Mouse (Mus musculus): Measurements from ENCODE around the gene Kif22. TPM values are rescaled to one million over a fixed set of nuclear protein-coding genes. Genes with fewer than 3 reads are reported as not detected.
"Not testable (repeated sequence)": the region's sequence is repeated elsewhere in the genome, so short reads cannot be mapped to it uniquely, and the experiment has no call there.

Kif22 gene
- 1.4 and 2.1 TPM in 2 replicates for total RNA-seq (2017)

DNA sequence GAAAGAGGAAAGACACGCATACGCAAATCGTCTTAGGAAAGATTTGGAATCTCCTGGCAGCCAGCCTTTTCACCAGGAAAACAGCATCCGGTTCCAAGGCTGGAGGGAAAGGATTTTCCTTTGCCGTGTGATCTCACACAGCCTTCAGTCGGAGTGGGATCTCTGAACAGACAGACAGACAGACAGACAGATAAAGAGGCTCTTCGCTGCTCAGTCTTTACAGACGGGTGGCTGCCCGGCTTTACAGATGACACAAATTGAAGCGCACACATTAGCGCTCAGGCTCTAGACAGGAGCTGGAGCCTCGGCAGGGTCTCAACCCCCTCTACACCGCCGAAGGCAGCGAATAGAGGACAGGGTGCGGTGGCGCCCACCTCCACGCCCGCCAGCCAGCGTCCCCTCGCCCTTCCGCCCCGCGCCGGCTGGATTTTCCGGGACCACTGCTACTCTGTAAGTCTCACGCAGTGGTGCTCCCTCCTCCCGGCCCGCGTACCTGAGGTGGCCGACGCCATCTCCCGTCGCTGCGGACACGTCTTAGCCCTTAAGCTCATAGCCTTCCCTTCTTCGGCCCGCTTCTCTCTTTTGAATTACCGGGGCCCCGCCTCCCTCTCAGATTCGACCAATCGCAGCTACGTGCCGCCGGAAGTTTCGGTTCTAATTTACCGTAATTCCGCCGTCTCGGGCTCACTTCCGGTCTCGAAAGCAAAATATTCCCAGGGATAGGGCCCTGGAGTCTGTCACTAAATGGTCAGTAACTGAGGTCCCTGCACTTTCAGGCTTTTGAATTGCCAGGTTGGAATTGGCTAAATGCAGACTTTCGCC lies at the start of gene Kif22:
Gene Kif22, minus strand, starts transcription at position 621 of the 822 bp plus-strand sequence.
- ATAC-seq (ENCODE audit: extremely low read depth, insufficient number of reproducible peaks, low FRiP score, poor library complexity, severe bottlenecking): peak; percentile 99

GRCm38 (mm10) chr7:127091114-127091896 lies 49.0 kb upstream of the Kif22 start, which contains the start of gene AI467606:
AI467606 (plus strand) TSS chr7:127091359.
- peak; percentile 95 for ATAC-seq (ENCODE audit: extremely low read depth, insufficient number of reproducible peaks, low FRiP score, poor library complexity, severe bottlenecking)

DNA sequence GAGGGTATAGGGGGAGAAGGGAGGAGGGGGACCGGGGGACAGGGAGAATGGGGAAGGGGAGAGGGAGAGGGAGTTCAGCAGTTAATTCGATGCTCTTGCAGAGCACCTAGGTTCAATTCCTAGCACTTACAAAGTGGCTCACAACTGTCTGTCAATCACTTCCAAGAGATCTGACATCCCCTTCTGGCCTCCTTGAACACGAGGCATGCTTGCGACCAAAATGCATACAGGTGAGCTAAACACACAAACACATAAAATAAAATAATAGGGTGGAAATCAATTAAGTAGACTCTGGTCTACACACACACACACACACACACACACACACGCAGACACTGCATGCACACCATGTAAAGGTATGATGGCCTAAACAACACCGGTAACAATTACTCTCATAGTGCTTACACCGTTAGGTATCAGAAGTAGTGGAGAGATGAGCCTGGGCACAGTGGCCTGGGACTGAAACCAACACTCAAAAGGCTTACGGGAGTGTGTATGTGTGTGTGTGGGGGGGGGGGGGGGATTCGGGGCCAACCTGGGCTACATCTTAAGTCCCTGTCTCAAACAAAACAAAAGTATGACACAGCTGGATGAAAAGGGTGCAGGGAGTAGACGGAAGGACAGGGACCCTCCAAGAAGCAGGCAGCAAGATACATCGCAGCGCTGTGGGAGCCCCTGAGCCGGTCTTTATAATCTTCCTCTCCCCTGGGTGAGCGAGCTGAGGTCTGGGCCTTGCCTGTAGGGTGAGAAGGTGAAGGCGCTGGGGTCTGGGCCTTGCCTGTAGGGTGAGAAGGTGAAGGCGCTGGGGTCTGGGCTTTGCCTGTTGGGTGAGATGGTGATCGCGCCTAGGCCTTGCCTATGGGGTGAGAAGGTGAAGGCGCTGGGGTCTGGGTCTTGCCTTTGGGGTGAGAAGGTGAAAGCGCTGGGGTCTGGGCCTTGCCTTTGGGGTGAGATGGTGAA lies 48.2 kb upstream of the Kif22 start:
- ATAC-seq (ENCODE audit: extremely low read depth, insufficient number of reproducible peaks, low FRiP score, poor library complexity, severe bottlenecking): peak; percentile 8; the same call in 1 of the 2 replicates

- no peak; the same call in 1 of the 2 replicates for ATAC-seq (ENCODE audit: extremely low read depth, insufficient number of reproducible peaks, low FRiP score, poor library complexity, severe bottlenecking)
Measured at GRCm38 (mm10) chr7:127088901-127089845, 46.9 kb upstream of the Kif22 start.

DNA sequence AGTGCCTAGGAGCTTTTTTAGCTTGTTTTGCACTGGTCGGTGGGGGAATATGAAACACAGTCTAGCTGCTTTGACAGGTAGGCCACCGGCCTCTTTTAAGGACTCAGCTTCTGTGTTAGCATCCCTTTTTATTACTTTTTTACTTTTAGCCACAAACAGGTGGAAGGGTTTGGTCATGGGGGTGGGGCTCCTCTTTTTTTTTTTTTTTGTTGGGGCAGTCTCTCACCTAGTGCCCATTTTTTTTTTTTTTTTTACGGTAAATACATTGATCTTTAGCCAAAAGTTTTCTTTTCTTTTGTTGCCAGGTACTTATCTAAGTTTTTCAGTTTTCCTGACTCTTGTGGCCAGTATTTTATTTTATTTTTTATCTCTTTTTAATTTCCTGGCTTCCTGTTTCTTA lies 45.8 kb upstream of the Kif22 start:
- ATAC-seq (ENCODE audit: extremely low read depth, insufficient number of reproducible peaks, low FRiP score, poor library complexity, severe bottlenecking): no peak

GRCm38 (mm10) chr7:127087278-127088010 lies 45.2 kb upstream of the Kif22 start, which contains the start of gene Zg16:
Zg16 (minus strand) TSS chr7:127087328.
- not testable (repeated sequence) for ATAC-seq (ENCODE audit: extremely low read depth, insufficient number of reproducible peaks, low FRiP score, poor library complexity, severe bottlenecking)

DNA sequence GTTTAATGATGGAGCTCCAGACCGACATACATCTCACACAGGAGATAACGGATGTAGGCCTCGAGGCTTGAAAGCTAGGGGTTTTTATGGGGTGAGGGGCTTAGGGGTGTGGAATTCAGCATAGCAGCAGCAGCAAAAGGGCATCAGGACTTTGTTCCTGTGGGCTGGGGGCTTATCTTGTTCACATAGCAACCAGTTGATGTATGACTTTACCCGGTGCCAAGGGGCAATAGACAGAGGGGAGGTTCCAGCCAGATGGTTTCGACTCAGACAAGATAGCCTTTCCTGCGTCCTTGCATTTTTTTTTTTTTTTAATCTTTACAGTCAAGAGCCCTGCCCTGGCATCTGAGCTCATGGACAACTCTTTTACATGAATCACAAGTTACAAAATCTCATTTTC lies 43.5 kb upstream of the Kif22 start:
- not testable (repeated sequence) for ATAC-seq (ENCODE audit: extremely low read depth, insufficient number of reproducible peaks, low FRiP score, poor library complexity, severe bottlenecking)

GRCm38 (mm10) chr7:127084794-127085193 lies 42.5 kb upstream of the Kif22 start:
- ATAC-seq (ENCODE audit: extremely low read depth, insufficient number of reproducible peaks, low FRiP score, poor library complexity, severe bottlenecking): no peak

DNA sequence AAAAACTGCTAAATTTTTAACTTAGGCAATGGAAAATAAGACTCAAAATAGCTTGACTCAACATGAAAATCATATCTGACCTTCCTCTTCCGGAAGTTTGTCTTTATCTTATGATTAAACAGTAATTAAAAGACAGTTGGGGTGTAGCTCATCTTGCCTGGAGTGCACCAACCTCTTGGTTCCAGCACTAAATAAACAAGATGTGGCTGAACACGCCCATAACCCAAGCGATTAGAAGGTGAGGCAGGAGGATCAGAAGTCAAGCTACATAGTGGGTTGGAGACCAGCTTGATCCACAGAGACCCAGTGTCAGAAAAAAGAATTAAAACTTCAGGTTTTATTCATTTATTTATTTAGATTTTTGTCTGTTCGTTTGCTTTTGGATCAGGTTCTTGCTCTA lies 41.4 kb upstream of the Kif22 start:
- no peak for ATAC-seq (ENCODE audit: extremely low read depth, insufficient number of reproducible peaks, low FRiP score, poor library complexity, severe bottlenecking)

DNA sequence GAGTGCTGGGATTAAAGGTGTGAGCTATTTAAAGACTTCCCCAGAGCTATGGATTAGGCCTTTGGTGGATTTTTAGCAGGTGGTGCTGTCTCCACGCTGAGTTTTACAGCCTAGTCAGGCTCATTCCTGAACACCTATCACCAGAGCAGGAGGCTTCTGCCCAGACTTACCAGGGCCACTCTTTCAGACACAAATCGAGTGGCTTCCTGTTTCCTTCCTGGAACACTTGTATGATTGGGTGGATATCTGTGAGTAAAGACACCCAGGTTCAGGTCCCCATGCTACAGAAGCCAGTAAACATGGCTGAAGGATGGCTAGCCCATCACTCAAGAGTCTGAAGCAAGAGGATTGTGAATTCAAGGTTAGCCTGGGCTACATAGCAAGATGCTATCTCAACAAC lies 40.7 kb upstream of the Kif22 start:
- ATAC-seq (ENCODE audit: extremely low read depth, insufficient number of reproducible peaks, low FRiP score, poor library complexity, severe bottlenecking): no peak

GRCm38 (mm10) chr7:127082271-127082670 lies 40.0 kb upstream of the Kif22 start:
- ATAC-seq (ENCODE audit: extremely low read depth, insufficient number of reproducible peaks, low FRiP score, poor library complexity, severe bottlenecking): no peak

DNA sequence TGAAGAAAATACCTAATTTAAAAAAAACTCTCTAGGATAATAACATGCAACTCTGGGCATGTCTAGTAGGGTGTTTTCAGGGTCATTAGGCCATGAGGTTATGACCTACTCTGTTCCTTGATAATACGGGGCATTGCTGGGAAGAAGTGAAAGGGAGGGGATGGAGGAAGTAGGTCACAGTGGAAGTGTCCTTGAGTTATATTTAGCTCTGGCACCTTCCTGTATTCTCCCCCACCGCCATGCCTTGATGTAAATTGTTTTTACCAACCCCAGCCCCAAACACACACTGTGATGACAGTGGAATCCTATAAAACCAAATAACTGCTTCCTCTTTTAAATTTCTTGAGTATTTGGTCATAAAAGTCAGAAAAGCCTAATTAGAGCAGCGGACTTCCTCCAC lies 37.8 kb upstream of the Kif22 start:
- ATAC-seq (ENCODE audit: extremely low read depth, insufficient number of reproducible peaks, low FRiP score, poor library complexity, severe bottlenecking): peak; percentile 75

DNA sequence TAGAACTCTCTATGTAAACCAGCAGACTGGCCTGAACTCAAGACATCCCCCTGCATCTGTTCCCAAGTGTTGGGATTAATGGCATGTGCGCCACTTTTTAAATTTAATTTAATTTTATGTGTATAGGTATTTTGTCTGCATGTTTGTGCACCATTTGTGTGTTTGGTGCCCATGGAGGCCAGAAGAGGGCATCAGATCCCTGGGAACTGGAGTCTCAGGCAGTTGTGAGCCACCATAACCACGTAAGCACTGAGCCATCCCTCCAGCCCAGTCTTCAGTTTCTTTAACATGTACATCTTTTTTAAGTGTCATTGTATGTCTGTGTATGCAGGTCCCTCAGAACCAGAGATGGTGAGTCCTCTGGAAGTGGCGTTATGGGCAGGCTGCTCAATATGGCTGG lies 35.4 kb upstream of the Kif22 start:
- ATAC-seq (ENCODE audit: extremely low read depth, insufficient number of reproducible peaks, low FRiP score, poor library complexity, severe bottlenecking): peak; percentile 43; the same call in 1 of the 2 replicates

DNA sequence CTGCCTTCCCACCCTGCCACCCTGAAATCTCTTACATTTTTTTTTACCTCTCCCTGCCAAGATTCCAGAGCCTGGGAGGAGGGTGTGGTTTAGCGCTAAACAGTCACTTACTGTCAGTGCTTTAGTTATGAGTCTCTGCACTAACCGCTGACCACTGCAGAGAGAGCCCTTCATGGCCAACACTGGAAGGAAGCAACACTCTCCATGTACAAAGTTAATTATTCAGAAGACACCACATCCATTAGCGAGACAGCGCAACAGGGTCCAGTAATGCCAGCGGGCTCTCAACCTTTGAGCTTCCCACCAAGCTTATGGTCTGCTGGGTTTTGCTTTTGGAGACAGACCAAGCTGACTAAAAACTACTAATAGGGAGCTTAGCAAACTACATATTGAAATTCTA lies 33.9 kb upstream of the Kif22 start:
- ATAC-seq (ENCODE audit: extremely low read depth, insufficient number of reproducible peaks, low FRiP score, poor library complexity, severe bottlenecking): no peak

DNA sequence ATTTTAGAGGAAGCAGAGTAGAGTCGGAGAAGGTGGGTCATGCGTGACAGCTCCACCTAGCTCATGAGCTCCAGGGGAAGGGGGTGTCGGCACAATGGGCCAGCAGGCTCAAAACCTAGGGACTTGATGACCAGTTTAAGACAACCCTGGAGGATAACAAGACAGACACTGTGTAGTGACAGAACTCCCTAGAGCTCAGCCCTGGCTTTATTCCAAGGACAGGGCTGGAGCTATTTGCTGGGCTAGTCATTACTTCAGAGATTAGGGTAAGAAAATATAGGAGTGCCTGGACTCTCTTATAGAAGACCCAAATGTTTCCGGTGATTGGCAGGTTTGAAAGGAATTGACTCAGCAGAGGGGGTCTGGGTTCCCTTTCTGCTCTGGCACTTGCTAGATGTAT lies 30.9 kb upstream of the Kif22 start:
- ATAC-seq (ENCODE audit: extremely low read depth, insufficient number of reproducible peaks, low FRiP score, poor library complexity, severe bottlenecking): no peak

DNA sequence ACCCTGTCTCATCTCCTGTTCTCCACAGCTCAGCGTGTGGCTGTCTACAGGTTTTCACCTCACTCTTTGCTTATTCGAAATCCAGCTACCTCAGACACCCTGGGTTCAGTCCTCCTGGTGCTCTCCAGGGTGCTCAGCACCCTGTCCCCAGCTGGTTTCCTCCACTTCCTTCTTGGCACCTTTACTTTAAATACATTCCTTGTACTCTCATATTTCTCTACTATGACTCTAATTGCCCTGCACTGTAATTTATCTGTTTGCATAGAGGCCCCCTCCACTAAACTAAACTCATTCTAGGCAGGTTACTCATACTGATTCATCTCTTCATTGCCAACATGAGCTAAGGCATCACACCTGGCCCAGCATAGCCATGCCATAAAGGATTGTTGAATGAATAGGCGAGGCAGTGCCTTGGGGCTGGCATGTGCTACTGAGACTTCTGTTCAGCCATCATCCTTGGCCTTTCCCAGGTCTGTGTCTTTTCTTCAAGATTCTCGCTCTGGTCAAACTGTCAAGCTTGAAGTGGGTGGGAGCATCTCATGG lies 28.7 kb upstream of the Kif22 start:
- no peak for ATAC-seq (ENCODE audit: extremely low read depth, insufficient number of reproducible peaks, low FRiP score, poor library complexity, severe bottlenecking)

DNA sequence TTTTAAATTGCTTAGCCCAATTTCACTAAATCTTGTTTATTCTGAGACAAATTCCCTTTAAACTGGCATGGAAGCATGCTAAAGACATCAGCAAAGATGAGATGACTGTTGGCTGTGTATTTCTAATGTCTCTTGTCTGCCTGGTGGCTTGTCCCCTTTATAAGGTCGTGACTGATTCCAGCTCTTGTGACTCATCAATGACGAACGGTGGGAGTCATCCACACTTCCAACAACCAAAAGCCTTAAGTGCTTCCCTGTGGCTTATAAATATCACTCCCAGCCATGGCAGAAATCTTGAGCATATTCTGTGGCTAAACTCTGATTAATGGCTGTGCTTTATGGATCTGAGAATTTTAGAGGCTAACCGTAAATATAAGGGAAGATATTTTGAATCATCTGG lies 24.0 kb upstream of the Kif22 start:
- ATAC-seq (ENCODE audit: extremely low read depth, insufficient number of reproducible peaks, low FRiP score, poor library complexity, severe bottlenecking): no peak
